Mouse (Mus musculus) effector memory CD4-positive, alpha-beta T cell, adult 5 months (primary cell): Measurements from ENCODE around the gene Trim54. TPM values are rescaled to one million over a fixed set of nuclear protein-coding genes. Genes with fewer than 3 reads are reported as not detected.

ENCODE experiments used
- polyA plus RNA-seq: library from polyadenylated mRNA; unstranded; fragments of 100-300 nt; shearing (Covaris generic); gene quantifications from one replicate; pipeline ENCODE4 v1.2.1, GENCODE M21; 2017

The Trim54 gene
- not detected for polyA plus RNA-seq

GRCm38 (mm10) chr5:31116354-31116753 lies at the start of gene Trim54:
Gene Trim54, plus strand, starts transcription at chr5:31116712.

GRCm38 (mm10) chr5:31105814-31106335 lies 10.6 kb upstream of the Trim54 start, which contains the start of gene Dnajc5g:
Gene Dnajc5g, plus strand, starts transcription at chr5:31106285.

GRCm38 (mm10) chr5:31108000-31108490 lies 8.5 kb upstream of the Trim54 start, which contains the start of gene Slc30a3:
Gene Slc30a3, minus strand, starts transcription at chr5:31108237.

GRCm38 (mm10) chr5:31138241-31138967 lies 21.9 kb downstream of the Trim54 start, which contains the start of gene Ucn:
Gene Ucn, minus strand, starts transcription at chr5:31138829.

GRCm38 (mm10) chr5:31154152-31154553 lies 37.6 kb downstream of the Trim54 start, which contains the start of gene Mpv17:
Gene Mpv17, minus strand, starts transcription at chr5:31154251.

GRCm38 (mm10) chr5:31179766-31180630 lies 63.5 kb downstream of the Trim54 start, which contains the start of the genes Gm29609 and Gtf3c2:
Gene Gm29609, minus strand, starts transcription at chr5:31179911.
Gene Gtf3c2, minus strand, starts transcription at chr5:31180144.

Other genes with a start within 250 kb of the Trim54 start
- 41.2 TPM for gene Tmem214, start 248.7 kb upstream of the Trim54 start, polyA plus RNA-seq
- 9.7 TPM for gene Agbl5, start 228.0 kb upstream of the Trim54 start, polyA plus RNA-seq
- gene Ost4, start 208.9 kb upstream of the Trim54 start, polyA plus RNA-seq: 261 TPM
- gene Emilin1, start 203.3 kb upstream of the Trim54 start, polyA plus RNA-seq: 0.12 TPM
- gene Khk, start 195.3 kb upstream of the Trim54 start, polyA plus RNA-seq: 12.1 TPM
- gene Cgref1, start 171.1 kb upstream of the Trim54 start, polyA plus RNA-seq: 0.26 TPM
- 215 TPM for gene Preb, start 156.4 kb upstream of the Trim54 start, polyA plus RNA-seq
- gene Tcf23, start 148.1 kb upstream of the Trim54 start, polyA plus RNA-seq: not detected
- 62.9 TPM for gene Atraid, start 68.4 kb upstream of the Trim54 start, polyA plus RNA-seq
- 5.3 TPM for gene Slc5a6, start 67.8 kb upstream of the Trim54 start, polyA plus RNA-seq
- gene Cad, start 61.9 kb upstream of the Trim54 start, polyA plus RNA-seq: 16.7 TPM
- not detected for gene Dnajc5g, start 10.4 kb upstream of the Trim54 start, polyA plus RNA-seq
- 1.3 TPM for gene Slc30a3, start 8.5 kb upstream of the Trim54 start, polyA plus RNA-seq
- not detected for gene Ucn, start 22.1 kb downstream of the Trim54 start, polyA plus RNA-seq
- gene Mpv17, start 37.5 kb downstream of the Trim54 start, polyA plus RNA-seq: 16.9 TPM
- not detected for gene Gm29609, start 63.2 kb downstream of the Trim54 start, polyA plus RNA-seq
- gene Gtf3c2, start 63.4 kb downstream of the Trim54 start, polyA plus RNA-seq: 96.4 TPM
- 83.0 TPM for gene Snx17, start 76.5 kb downstream of the Trim54 start, polyA plus RNA-seq
- 46.4 TPM for gene Eif2b4, start 76.7 kb downstream of the Trim54 start, polyA plus RNA-seq
- gene Zfp513, start 85.6 kb downstream of the Trim54 start, polyA plus RNA-seq: 24.6 TPM
- 166 TPM for gene Ppm1g, start 104.0 kb downstream of the Trim54 start, polyA plus RNA-seq
- 283 TPM for gene Nrbp1, start 124.2 kb downstream of the Trim54 start, polyA plus RNA-seq
- not detected for gene Gm9970, start 124.5 kb downstream of the Trim54 start, polyA plus RNA-seq
- 42.2 TPM for gene Krtcap3, start 135.0 kb downstream of the Trim54 start, polyA plus RNA-seq
- gene Ift172, start 174.4 kb downstream of the Trim54 start, polyA plus RNA-seq: 8.5 TPM
- gene Fndc4, start 179.4 kb downstream of the Trim54 start, polyA plus RNA-seq: 4.6 TPM
- gene Gckr, start 180.7 kb downstream of the Trim54 start, polyA plus RNA-seq: not detected